Mouse (Mus musculus) midbrain, embryonic 12.5 days (tissue): ENCODE results near the gene Aff3. TPM values are rescaled to one million over a fixed set of nuclear protein-coding genes. Genes with fewer than 3 reads are reported as not detected.

Experiments used
- ATAC-seq: fragments of 200-750 bp; cut with Nextera tagmentation; 2 replicates; pipeline ENCODE4 v1.8.0; 2017; ENCODE audit warnings: low read depth, moderate TSS enrichment, moderate library complexity; ENCODE audit not compliant: low FRiP score
- H3K27ac ChIP-seq: fragments of 300-500 bp; sonication (generic); replicated peaks from 2 replicates; pipeline ENCODE4 v1.5.1; 2016; ENCODE audit warnings: mild to moderate bottlenecking
- H3K27me3 ChIP-seq: fragments of 300-500 bp; sonication (generic); 2 replicates; pipeline ENCODE4 v1.6.1; 2016; ENCODE audit warnings: mild to moderate bottlenecking
- H3K36me3 ChIP-seq: fragments of 300-500 bp; sonication (generic); 2 replicates; pipeline ENCODE4 v1.6.1; 2016
- H3K4me1 ChIP-seq: fragments of 300-500 bp; sonication (generic); 2 replicates; pipeline ENCODE4 v1.6.1; 2016
- H3K4me2 ChIP-seq: fragments of 300-500 bp; sonication (generic); replicated peaks from 2 replicates; pipeline ENCODE4 v1.6.1; 2016; ENCODE audit warnings: mild to moderate bottlenecking, moderate library complexity
- H3K4me3 ChIP-seq: fragments of 300-500 bp; sonication (generic); 2 replicates; pipeline ENCODE4 v1.5.1; 2016; ENCODE audit warnings: mild to moderate bottlenecking
- H3K9ac ChIP-seq: fragments of 300-500 bp; sonication (generic); replicated peaks from 2 replicates; pipeline ENCODE4 v1.6.1; 2016; ENCODE audit warnings: mild to moderate bottlenecking, moderate library complexity
- H3K9me3 ChIP-seq: fragments of 300-500 bp; sonication (generic); 2 replicates; pipeline ENCODE4 v1.6.1; 2016; ENCODE audit warnings: mild to moderate bottlenecking
- WGBS: fragments of 180-500 bp; shearing (Covaris S2); methylation state at CpG from one replicate; pipeline ENCODE4 v1.1.7; 2016; 5-methylcytosine and 5-hydroxymethylcytosine counted together
- polyA plus RNA-seq: library from polyadenylated mRNA; unstranded; fragments of >200 nt; fragmentation: Nextera tagmentation; extraction: Ambion mirVana; gene quantifications from 2 replicates; pipeline ENCODE4 v1.2.1, GENCODE M21; 2016

Gene Aff3
- polyA plus RNA-seq, 1 experiment from 2014 or later: 25.4 TPM

DNA sequence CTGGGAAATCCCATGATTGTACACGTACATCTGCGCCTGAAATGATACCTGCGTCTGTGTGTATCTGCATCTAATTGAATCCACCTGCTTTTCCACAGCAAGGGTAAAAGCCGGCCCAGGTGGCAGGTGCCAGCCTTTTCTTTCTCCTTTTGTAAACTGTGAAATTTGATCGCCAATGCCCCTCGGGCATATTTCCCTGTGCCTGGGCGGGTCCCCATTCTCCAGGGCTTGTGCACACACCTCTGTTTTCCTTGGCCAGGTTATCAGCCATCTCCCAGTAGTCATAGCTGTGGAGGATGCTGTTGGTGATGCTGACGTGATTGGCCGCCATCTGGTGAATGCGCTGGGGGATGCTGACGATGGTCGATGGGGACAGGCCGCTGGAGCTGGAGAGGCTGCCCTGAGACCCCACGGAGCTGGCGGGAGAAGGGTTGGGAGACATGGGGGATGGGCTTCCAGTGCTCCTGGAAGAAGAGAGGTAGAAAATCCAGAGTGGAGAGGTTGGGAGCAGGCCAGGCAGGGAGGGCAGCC lies 483.7 kb downstream of the Aff3 start:
- no peaks in the 10 kb centered on the region for H3K27me3 ChIP-seq
- no peak overlapping the region for H3K9ac ChIP-seq
- H3K9me3 ChIP-seq: no peaks in the 10 kb centered on the region
- no peak overlapping the region for H3K27ac ChIP-seq
- 87% methylated on average over 15 of the region's 15 CpGs for WGBS
- H3K36me3 ChIP-seq: peaks cover 21% of the 10 kb centered on the region
- H3K4me1 ChIP-seq: 0 out of 2 replicates have a peak, but pooled peaks cover 4% of the 10 kb centered on the region
- no peak overlapping the region for H3K4me3 ChIP-seq
- ATAC-seq: no peak
- H3K4me2 ChIP-seq: no peak overlapping the region

DNA sequence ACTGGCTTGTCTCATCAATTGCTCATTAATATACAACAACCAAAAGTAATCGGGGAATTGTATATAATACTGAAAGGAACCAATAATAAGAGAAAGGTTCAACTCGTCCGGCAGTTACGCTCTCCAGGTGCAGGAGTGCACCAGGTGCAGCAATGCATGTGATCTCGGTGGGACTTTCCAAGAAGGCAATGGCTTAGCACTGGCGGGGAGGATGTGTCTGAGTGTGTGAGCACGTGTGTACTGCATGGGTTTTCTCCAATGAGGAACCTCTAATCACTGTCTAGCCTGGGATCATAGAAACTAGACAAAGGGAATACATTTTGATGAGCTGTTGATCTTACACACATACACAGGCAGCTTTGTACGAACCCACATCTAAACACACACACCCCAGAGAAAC lies 485.8 kb downstream of the Aff3 start:
- H3K4me2 ChIP-seq: no peak overlapping the region
- no peak for ATAC-seq
- 0 out of 2 replicates have a peak, but pooled peaks cover 4% of the 10 kb centered on the region for H3K4me1 ChIP-seq
- no peak overlapping the region for H3K27ac ChIP-seq
- peaks cover 21% of the 10 kb centered on the region for H3K36me3 ChIP-seq
- 95% methylated on average over 8 of the region's 8 CpGs for WGBS
- H3K4me3 ChIP-seq: no peak overlapping the region
- H3K9ac ChIP-seq: no peak overlapping the region
- H3K27me3 ChIP-seq: no peaks in the 10 kb centered on the region
- no peaks in the 10 kb centered on the region for H3K9me3 ChIP-seq

DNA sequence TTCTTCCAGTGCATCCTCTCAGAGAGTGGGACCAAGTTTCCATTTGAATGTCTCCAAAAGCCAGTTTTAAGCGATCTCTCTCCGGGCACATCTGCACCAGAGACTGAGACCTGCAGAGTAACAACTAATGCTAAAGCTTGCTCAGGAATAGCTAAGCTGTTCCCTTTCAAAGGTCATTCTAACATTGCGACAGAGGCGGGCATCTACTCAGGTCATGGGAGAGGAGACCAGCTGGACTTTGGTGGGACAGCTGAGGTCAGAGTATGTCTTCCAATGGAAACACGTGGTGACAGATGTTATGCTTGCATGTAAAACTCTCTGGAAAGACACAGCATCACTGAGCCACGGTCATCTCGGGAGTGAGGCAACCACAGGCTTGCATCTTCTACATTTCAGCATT lies 488.7 kb downstream of the Aff3 start:
- no peak overlapping the region for H3K4me3 ChIP-seq
- H3K4me2 ChIP-seq: no peak overlapping the region
- no peaks in the 10 kb centered on the region for H3K27me3 ChIP-seq
- H3K4me1 ChIP-seq: no peaks in the 10 kb centered on the region
- H3K27ac ChIP-seq: no peak overlapping the region
- H3K9me3 ChIP-seq: no peaks in the 10 kb centered on the region
- no peak for ATAC-seq
- H3K36me3 ChIP-seq: peaks cover 17% of the 10 kb centered on the region
- WGBS: 95% methylated on average over 7 of the region's 7 CpGs
- H3K9ac ChIP-seq: no peak overlapping the region

DNA sequence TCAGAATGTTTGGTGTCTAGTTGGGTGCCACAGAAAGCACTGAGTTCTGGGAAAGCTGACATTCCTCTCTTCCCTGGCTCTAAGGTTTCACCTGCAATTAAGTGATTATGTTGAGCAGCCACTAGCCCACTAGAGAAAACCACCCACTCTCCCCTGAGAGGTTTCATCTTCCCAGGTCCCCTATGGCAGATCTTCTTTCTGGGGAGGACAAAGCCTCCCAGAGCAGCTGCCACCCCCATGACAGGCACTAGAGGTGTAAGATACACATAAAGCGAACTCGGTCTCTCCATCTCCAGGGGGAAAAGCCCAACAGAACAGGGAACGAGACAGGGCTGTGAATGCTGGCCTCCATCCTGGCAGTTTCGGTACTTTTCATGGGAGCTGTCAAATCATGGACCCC lies 492.9 kb downstream of the Aff3 start:
- no peaks in the 10 kb centered on the region for H3K36me3 ChIP-seq
- no peaks in the 10 kb centered on the region for H3K27me3 ChIP-seq
- H3K4me3 ChIP-seq: no peak overlapping the region
- H3K4me2 ChIP-seq: no peak overlapping the region
- H3K4me1 ChIP-seq: no peaks in the 10 kb centered on the region
- H3K27ac ChIP-seq: no peak overlapping the region
- no peaks in the 10 kb centered on the region for H3K9me3 ChIP-seq
- no peak for ATAC-seq
- no peak overlapping the region for H3K9ac ChIP-seq
- WGBS: 85% methylated on average over 4 of the region's 4 CpGs

DNA sequence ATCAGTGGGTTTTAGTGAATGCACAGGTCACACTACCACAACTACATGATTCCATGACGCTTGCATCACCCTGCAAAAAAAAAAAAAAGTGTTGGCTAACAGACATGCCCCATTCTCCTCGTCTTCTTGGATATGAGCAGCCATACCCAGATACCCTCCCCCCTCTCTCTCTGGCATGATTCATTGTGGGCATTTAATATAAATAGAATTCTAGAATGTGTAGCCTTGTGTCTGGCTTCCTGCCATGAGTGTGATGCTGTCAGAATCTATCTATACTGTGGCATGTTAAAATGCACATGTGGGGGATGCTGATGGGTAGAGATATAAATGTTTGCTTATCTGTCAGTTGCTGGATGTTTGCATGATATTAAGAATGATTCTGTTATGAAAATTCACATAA lies 499.1 kb downstream of the Aff3 start:
- Histone ChIP-seq H3K4me3 (no peak overlapping the region), H3K9me3 (no peaks in the 10 kb centered on the region), H3K4me1 (no peaks in the 10 kb centered on the region), H3K4me2 (no peak overlapping the region), H3K9ac (no peak overlapping the region), H3K36me3 (no peaks in the 10 kb centered on the region), H3K27me3 (no peaks in the 10 kb centered on the region), H3K27ac (no peak overlapping the region)
- WGBS: 83% methylated on average over 2 of the region's 2 CpGs
- no peak for ATAC-seq

DNA sequence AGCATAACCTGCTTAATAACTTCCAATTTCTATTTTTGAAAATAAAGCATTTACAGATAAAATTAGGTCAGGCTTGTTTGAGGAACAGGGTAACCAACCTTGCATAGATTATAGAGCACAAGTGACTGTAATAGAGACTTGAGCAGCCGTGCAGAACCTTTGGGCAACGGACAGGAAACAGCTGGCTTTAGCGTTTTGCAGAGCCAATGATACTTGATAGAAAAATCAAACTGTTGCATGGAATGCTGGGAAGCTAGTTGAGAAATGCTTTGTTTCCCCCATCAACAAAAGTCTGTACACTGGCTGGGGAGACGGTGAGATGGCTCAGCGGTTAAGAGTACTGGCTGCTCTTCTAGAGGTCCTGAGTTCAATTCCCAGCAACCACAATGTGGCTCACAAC lies 514.7 kb downstream of the Aff3 start:
- H3K27me3 ChIP-seq: no peaks in the 10 kb centered on the region
- 89% methylated on average over 5 of the region's 5 CpGs for WGBS
- H3K4me1 ChIP-seq: no peaks in the 10 kb centered on the region

DNA sequence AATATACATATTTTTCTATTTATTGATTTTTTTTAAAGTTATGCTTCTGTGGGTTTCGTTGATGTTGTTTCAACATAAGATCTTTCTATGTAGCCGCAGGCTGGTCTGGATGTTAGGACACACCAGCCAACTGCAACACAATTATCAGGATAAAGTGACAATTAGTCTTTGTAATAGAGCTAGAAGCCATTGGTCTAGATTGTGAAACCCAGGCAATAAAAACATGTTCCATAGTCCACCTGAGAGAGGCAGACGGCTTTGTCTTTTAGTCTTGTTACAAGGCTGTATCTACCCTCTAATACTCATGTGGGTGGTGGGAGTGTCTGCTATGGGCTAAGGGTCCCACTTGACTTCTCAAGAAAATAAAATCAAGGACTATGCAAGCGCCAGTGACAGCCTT lies 518.7 kb downstream of the Aff3 start:
- ATAC-seq: no peak

More for the DNA sequence above, 514.7 kb downstream of the Aff3 start:
- ATAC-seq: no peak
- no peak overlapping the region for H3K9ac ChIP-seq
- no peak overlapping the region for H3K4me2 ChIP-seq
- no peaks in the 10 kb centered on the region for H3K9me3 ChIP-seq
- H3K36me3 ChIP-seq: no peaks in the 10 kb centered on the region
- no peak overlapping the region for H3K27ac ChIP-seq
- H3K4me3 ChIP-seq: no peak overlapping the region

DNA sequence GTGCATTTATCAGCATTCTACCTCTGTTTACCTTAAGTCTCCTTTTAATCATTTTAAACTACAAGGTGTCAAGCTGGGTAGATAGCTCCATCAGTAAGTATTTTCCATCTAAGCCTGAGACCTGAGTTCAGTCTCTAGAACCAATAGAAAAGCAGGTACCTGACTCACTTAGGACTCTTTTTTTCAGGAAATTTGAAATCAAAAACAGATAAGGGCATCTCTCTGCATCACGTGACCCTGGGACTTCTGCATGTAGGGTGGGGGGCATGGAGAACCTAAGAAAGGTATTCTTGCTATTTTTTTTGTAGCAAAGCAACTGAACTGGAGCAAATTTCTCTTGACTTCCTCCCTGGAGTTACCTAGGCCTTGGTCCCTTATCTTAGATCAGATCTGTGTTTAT lies 523.4 kb downstream of the Aff3 start:
- Histone ChIP-seq H3K9ac (no peak overlapping the region), H3K4me2 (no peak overlapping the region), H3K4me3 (no peak overlapping the region), H3K4me1 (no peaks in the 10 kb centered on the region), H3K36me3 (no peaks in the 10 kb centered on the region), H3K9me3 (no peaks in the 10 kb centered on the region), H3K27me3 (no peaks in the 10 kb centered on the region), H3K27ac (no peak overlapping the region)
- 80% methylated on average over 1 of the region's 1 CpGs for WGBS
- no peak for ATAC-seq

More for the DNA sequence above, 518.7 kb downstream of the Aff3 start:
- H3K4me2 ChIP-seq: no peak overlapping the region
- H3K4me1 ChIP-seq: no peaks in the 10 kb centered on the region
- H3K9me3 ChIP-seq: no peaks in the 10 kb centered on the region
- H3K4me3 ChIP-seq: no peak overlapping the region
- H3K27ac ChIP-seq: no peak overlapping the region
- 92% methylated on average over 4 of the region's 4 CpGs for WGBS
- no peak overlapping the region for H3K9ac ChIP-seq
- H3K27me3 ChIP-seq: no peaks in the 10 kb centered on the region
- no peaks in the 10 kb centered on the region for H3K36me3 ChIP-seq

DNA sequence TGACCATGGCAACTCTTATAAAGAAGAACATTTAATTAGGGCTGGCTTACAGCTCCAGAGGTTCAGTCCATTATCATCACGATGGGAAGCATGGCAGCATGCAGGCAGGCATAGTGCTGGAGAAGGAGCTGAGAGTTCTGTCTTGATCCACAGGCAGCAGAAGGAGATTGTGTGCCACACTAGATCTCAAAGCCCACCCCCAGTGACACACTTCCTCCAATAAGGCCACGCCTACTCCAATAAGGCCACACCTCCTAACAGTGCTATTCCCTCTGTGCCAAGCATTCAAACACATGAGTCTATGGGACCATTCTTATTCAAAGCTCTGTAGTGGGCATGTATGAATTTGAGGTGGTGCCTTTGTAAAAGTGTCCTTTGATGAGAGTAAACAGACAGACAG lies 523.8 kb downstream of the Aff3 start:
- Histone ChIP-seq H3K27me3 (no peaks in the 10 kb centered on the region), H3K4me2 (no peak overlapping the region), H3K27ac (no peak overlapping the region), H3K4me3 (no peak overlapping the region), H3K9me3 (no peaks in the 10 kb centered on the region), H3K9ac (no peak overlapping the region), H3K36me3 (no peaks in the 10 kb centered on the region), H3K4me1 (no peaks in the 10 kb centered on the region)
- 94% methylated on average over 2 of the region's 2 CpGs for WGBS
- ATAC-seq: no peak

DNA sequence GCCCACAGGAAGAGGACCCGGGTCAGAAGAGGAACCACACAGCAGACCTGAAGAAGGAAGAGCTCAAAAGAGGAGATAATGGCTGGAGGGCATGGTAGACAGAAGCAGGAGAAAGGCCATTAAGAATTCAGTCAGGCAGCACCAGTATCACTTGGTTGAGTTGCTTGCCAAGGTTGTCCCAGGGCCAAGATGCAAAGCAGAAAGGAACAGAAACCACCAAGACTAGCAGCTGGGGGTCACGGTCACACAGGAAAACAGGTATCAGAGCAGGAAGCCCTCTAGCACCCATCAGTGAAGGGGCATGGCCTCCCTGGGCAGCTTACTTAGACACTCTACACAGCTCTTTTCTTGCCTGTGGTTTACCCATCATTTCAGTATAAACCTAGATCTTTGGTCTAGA lies 525.4 kb downstream of the Aff3 start:
- no peaks in the 10 kb centered on the region for H3K27me3 ChIP-seq
- H3K27ac ChIP-seq: no peak overlapping the region
- no peaks in the 10 kb centered on the region for H3K9me3 ChIP-seq
- ATAC-seq: no peak
- no peak overlapping the region for H3K4me2 ChIP-seq
- H3K36me3 ChIP-seq: no peaks in the 10 kb centered on the region
- WGBS: 91% methylated on average over 2 of the region's 2 CpGs
- H3K4me3 ChIP-seq: no peak overlapping the region
- no peak overlapping the region for H3K9ac ChIP-seq
- H3K4me1 ChIP-seq: no peaks in the 10 kb centered on the region

DNA sequence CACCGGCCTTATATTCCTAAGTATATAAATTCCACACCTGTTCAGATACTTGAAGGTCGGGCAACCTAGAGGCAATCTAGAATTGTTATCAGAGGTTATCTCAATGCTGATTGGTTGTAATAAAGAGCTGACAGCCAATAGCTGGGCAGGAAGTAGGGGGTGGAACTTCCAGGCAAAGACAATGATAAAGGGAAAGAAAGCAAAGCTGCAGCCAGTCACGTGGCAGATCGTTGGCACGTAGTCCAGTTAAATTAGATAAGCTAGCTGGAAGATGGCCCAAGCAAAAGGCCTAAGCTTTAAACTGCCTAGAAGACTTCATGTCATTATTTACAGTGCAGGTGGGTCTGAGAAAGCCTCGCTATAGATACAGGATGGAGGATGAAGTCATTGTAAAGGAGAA lies 531.8 kb downstream of the Aff3 start:
- Histone ChIP-seq H3K4me1 (peaks cover 4% of the 10 kb centered on the region), H3K27ac (no peak overlapping the region), H3K9ac (no peak overlapping the region), H3K36me3 (no peaks in the 10 kb centered on the region), H3K9me3 (no peaks in the 10 kb centered on the region), H3K4me3 (no peak overlapping the region), H3K27me3 (no peaks in the 10 kb centered on the region), H3K4me2 (no peak overlapping the region)
- 73% methylated on average over 6 of the region's 6 CpGs for WGBS
- no peak for ATAC-seq

DNA sequence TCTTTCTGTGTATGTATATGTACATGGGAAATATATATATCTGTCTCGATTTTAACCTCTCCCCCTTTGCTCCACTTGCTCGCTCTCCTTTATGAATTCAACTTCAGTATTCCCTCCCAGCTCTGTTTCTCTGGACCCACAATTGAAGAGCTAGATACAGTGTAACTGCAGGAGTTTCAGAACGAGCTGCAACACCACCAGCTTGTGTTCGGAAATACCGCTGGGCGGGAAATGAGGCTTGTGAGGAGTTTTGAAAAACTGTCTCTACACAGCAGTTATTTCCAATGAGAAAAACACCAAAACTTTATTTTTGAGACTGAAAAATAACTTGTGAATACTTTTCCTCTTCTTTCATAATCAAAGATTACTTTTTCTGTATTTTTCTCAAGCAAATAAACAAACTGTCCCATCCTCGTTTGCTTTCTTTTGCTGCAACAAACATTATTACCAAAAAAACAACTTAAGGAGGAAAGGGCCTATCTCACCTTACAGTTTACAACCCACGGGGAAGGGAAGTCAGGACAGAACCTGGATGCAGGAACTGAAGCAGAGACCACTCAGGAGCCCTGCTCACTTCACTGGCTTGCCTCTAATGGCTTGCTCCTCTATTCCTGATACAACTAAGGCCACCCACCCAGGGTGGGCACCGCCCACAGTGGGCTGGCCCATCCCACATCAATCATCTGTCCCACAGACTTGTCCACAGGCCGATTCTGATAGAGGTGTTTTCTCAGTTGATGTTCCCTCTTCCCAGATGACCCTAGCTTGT lies 533.9 kb downstream of the Aff3 start:
- no peak for ATAC-seq
- 64% methylated on average over 10 of the region's 10 CpGs for WGBS

More for the DNA sequence above, 533.9 kb downstream of the Aff3 start:
- Histone ChIP-seq H3K9me3 (no peaks in the 10 kb centered on the region), H3K4me2 (no peak overlapping the region), H3K4me1 (peaks cover 18% of the 10 kb centered on the region), H3K36me3 (no peaks in the 10 kb centered on the region), H3K27ac (no peak overlapping the region), H3K9ac (no peak overlapping the region), H3K4me3 (no peak overlapping the region), H3K27me3 (no peaks in the 10 kb centered on the region)
